Mouse (Mus musculus): ENCODE measurements around the gene Utp15.

DNA sequence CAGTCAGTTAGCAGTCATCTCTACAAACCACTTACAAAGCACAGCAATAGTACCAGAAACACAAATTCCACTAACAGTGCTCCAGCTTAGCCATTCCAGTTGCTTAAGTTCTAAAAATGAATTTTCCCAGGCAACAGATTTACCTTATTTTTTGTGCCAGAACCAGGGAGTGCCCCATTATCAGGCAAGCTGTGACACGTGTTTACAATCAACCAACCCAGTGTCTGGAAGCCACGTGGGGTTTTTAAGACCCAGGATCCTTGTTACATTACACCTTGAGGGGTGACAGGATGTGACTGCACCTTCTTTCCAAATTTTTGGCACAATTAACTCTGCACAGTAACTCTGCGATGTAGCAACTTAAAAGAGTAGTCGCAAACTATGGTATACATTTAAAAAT is 45.9 kb upstream of the Utp15 start:
- TF ChIP-seq TBP (IDR thresholded peaks at IDR 0.05; ENCODE audit: low read depth, low read length) (no peak), POLR2A (IDR thresholded peaks at IDR 0.05; ENCODE audit: control insufficient read depth in 1 of 2, insufficient read depth in 1 of 2, low read depth in 1 of 2, low read length in 2 of 2, poor library complexity in 1 of 2) (no peak; a peak in 1 of 4 replicates), MAFK (IDR thresholded peaks at IDR 0.05; ENCODE audit: borderline replicate concordance, low read depth, low read length) (no peak), CTCF (IDR thresholded peaks at IDR 0.05 in 2 of 3, conservative IDR thresholded peaks at IDR 0.05 in 1 of 3; ENCODE audit: control insufficient read depth in 1 of 3, insufficient read depth in 1 of 3, low read depth in 2 of 3, low read length in 3 of 3, poor library complexity in 1 of 3, severe bottlenecking in 1 of 3) (no peak), EP300 (IDR thresholded peaks at IDR 0.05; ENCODE audit: low read depth in 1 of 2, low read length in 2 of 2) (no peak)

Measured in MEL (cell line).